Mouse (Mus musculus): ENCODE measurements around the gene Vps13c.

Vps13c gene

GRCm38 (mm10) chr9:67839981-67840859, at the start of gene Vps13c:
Vps13c (plus strand) TSS chr9:67840396.
- peak; percentile 81 for DNase-seq (ENCODE audit: low spot score)

GRCm38 (mm10) chr9:67792405-67792804, 47.8 kb upstream of the Vps13c start:
- no peak for DNase-seq (ENCODE audit: low spot score)

- no peak for DNase-seq (ENCODE audit: low spot score)
Observed at GRCm38 (mm10) chr9:67793501-67793900, 46.7 kb upstream of the Vps13c start.

- DNase-seq (ENCODE audit: low spot score), result no peak
Observed at GRCm38 (mm10) chr9:67794216-67794615, 46.0 kb upstream of the Vps13c start.

- no peak for DNase-seq (ENCODE audit: low spot score)
Observed at GRCm38 (mm10) chr9:67794668-67795067, 45.5 kb upstream of the Vps13c start.

- DNase-seq (ENCODE audit: low spot score), result no peak
Observed at GRCm38 (mm10) chr9:67795205-67795675, 45.0 kb upstream of the Vps13c start.

- no peak for DNase-seq (ENCODE audit: low spot score)
Observed at GRCm38 (mm10) chr9:67799078-67799819, 40.9 kb upstream of the Vps13c start.

- peak; percentile 72 for DNase-seq (ENCODE audit: low spot score)
Observed at GRCm38 (mm10) chr9:67802241-67802640, 38.0 kb upstream of the Vps13c start.

GRCm38 (mm10) chr9:67807000-67807399, 33.2 kb upstream of the Vps13c start:
- no peak for DNase-seq (ENCODE audit: low spot score)

GRCm38 (mm10) chr9:67810527-67810926, 29.7 kb upstream of the Vps13c start:
- no peak for DNase-seq (ENCODE audit: low spot score)

GRCm38 (mm10) chr9:67811116-67811515, 29.1 kb upstream of the Vps13c start:
- no peak for DNase-seq (ENCODE audit: low spot score)

- no peak for DNase-seq (ENCODE audit: low spot score)
Observed at GRCm38 (mm10) chr9:67813171-67813570, 27.0 kb upstream of the Vps13c start.

- DNase-seq (ENCODE audit: low spot score), result peak; percentile 66
Observed at GRCm38 (mm10) chr9:67813665-67814337, 26.4 kb upstream of the Vps13c start.

GRCm38 (mm10) chr9:67816172-67816928, 23.8 kb upstream of the Vps13c start:
- no peak for DNase-seq (ENCODE audit: low spot score)

- DNase-seq (ENCODE audit: low spot score), result no peak
Observed at GRCm38 (mm10) chr9:67817898-67818667, 22.1 kb upstream of the Vps13c start.

GRCm38 (mm10) chr9:67818668-67818950, 21.6 kb upstream of the Vps13c start:
- DNase-seq (ENCODE audit: low spot score), result no peak

- DNase-seq (ENCODE audit: low spot score), result no peak
Observed at GRCm38 (mm10) chr9:67823131-67823530, 17.1 kb upstream of the Vps13c start.

GRCm38 (mm10) chr9:67825527-67825926, 14.7 kb upstream of the Vps13c start:
- DNase-seq (ENCODE audit: low spot score), result no peak

- peak; percentile 60 for DNase-seq (ENCODE audit: low spot score)
Observed at GRCm38 (mm10) chr9:67828182-67828581, 12.0 kb upstream of the Vps13c start.

- no peak for DNase-seq (ENCODE audit: low spot score)
Observed at GRCm38 (mm10) chr9:67830411-67831358, 9.5 kb upstream of the Vps13c start.

All from urinary bladder, postnatal 14 days (tissue).